Mouse (Mus musculus) CH12.LX (cell line): ENCODE measurements around the gene Spsb2.

Experiments used
- E2F4 ChIP-seq: IDR thresholded peaks from 2 replicates; pipeline ENCODE4 v1.6.1; 2011; ENCODE audit warnings: low read depth, low read length, improper control_type of control experiment; ENCODE audit not compliant: insufficient replicate concordance
- RCOR1 ChIP-seq: conservative IDR thresholded peaks from 2 replicates; pipeline ENCODE4 v1.6.1; 2012; ENCODE audit warnings: low read depth, mild to moderate bottlenecking, inconsistent platforms, low read length, improper control_type of control experiment

DNA sequence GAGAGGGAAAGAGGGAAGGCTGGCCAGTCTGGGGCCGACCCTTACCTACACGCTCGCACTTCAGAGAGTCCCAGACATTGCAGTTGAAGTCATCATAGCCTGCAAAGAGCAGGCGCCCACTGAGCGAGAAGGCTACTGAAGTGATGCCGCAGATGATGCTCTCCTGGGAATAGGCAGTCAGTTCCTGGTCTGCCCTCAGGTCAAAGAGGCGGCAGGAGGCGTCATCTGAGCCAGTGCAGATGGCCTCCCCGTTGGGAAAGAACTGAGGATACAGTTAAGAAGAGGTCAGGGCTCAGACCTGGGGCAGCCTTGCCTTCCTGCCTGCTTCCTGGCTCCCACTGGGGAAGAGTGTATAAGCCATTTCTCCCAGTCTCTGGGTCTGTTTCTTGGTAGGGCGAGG is 27.1 kb downstream of the Spsb2 start:
- TF ChIP-seq E2F4, result no peak
- no peak for TF ChIP-seq RCOR1
